Mouse (Mus musculus): ENCODE measurements at regions not wholly inside any gene's neighbourhood (a gene's known extent, or its start where the extent isn't known, plus 50 kb on each side); places are given as distances from the start of the nearest gene placed in this dataset.

DNA sequence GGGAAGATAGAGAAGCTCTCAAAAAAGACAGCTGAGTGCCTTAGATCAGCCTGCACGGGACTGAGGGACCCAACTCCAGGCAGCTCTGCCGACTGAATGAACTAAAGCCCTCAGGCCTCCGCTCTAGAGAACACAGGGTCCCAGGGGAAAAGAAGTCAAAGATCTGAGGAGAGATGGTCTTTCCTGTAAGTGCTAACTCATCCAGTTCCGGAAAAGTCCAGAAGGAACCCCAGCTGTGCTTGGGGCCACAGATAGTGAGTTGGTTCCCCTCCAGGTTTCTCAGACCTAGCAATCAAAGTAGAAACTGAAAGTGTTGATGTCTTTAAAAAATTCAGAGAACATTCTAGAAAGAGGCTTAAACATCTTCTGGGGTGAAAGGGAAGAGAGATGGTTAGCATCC is 220.0 kb downstream of the Rybp start:
- Histone ChIP-seq H3K27ac (ENCODE audit: low read length) (no peak overlapping the region), H3K4me1 (replicated peaks; ENCODE audit: control insufficient read depth, insufficient read depth, low read length) (peaks cover 5% of the 10 kb centered on the region; the same call in 1 of the 2 replicates), H3K27me3 (replicated peaks; ENCODE audit: control insufficient read depth, insufficient read depth, low read length) (no peaks in the 10 kb centered on the region), H3K36me3 (ENCODE audit: control insufficient read depth, insufficient read depth) (no peaks in the 10 kb centered on the region), H3K9ac (replicated peaks; ENCODE audit: low read depth, low read length) (no peak overlapping the region), H3K9me3 (ENCODE audit: control insufficient read depth, low read length) (no peaks in the 10 kb centered on the region), H3K4me3 (replicated peaks; ENCODE audit: low read length) (no peak overlapping the region), H3K4me2 (ENCODE audit: low read length) (no peak overlapping the region)
- 91% methylated on average over 4 of the region's 4 CpGs for WGBS
- ATAC-seq = no peak

DNA sequence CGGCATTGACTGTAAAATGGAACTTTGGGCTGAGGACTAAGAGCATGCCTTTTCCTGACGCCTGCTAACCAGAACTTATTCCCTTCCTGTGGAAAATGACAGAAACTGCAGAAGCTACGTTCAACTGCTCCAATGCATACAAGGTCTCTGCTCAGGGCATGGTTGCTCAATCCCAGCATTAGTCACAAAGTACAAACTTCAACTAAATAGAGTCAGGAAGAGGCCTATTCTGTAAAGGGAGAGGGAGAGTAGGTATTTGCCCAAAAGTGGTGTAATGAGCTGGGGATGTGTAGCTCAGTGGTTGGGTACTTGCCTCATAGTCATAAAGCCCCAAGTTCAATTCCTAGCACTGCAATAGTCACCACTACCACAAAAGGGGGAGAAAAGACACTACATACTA is 221.7 kb downstream of the Rybp start:
- ATAC-seq = no peak
- 92% methylated on average over 3 of the region's 3 CpGs for WGBS
- Histone ChIP-seq H3K36me3 (ENCODE audit: control insufficient read depth, insufficient read depth) (no peaks in the 10 kb centered on the region), H3K9me3 (ENCODE audit: control insufficient read depth, low read length) (no peaks in the 10 kb centered on the region), H3K4me1 (replicated peaks; ENCODE audit: control insufficient read depth, insufficient read depth, low read length) (peaks cover 4% of the 10 kb centered on the region; the same call in 1 of the 2 replicates), H3K4me3 (replicated peaks; ENCODE audit: low read length) (no peak overlapping the region), H3K27me3 (replicated peaks; ENCODE audit: control insufficient read depth, insufficient read depth, low read length) (no peaks in the 10 kb centered on the region), H3K4me2 (ENCODE audit: low read length) (no peak overlapping the region), H3K27ac (ENCODE audit: low read length) (no peak overlapping the region), H3K9ac (replicated peaks; ENCODE audit: low read depth, low read length) (no peak overlapping the region)

- H3K4me1 ChIP-seq (replicated peaks; ENCODE audit: control insufficient read depth, insufficient read depth, low read length) = peaks cover 6% of the 10 kb centered on the region
- ATAC-seq = no peak
- no peaks in the 10 kb centered on the region for H3K27me3 ChIP-seq (replicated peaks; ENCODE audit: control insufficient read depth, insufficient read depth, low read length)
- WGBS = 81% methylated on average over 8 of the region's 8 CpGs
- H3K9me3 ChIP-seq (ENCODE audit: control insufficient read depth, low read length) = no peaks in the 10 kb centered on the region
- H3K36me3 ChIP-seq (ENCODE audit: control insufficient read depth, insufficient read depth) = no peaks in the 10 kb centered on the region
- no peak overlapping the region for H3K27ac ChIP-seq (ENCODE audit: low read length)
- no peak overlapping the region for H3K4me3 ChIP-seq (replicated peaks; ENCODE audit: low read length)
- H3K9ac ChIP-seq (replicated peaks; ENCODE audit: low read depth, low read length) = no peak overlapping the region
- no peak overlapping the region for H3K4me2 ChIP-seq (ENCODE audit: low read length)
These were observed 224.3 kb downstream of the Rybp start for GRCm38 (mm10) chr6:100062961-100063360.

- H3K4me1 ChIP-seq (replicated peaks; ENCODE audit: control insufficient read depth, insufficient read depth, low read length) = peaks cover 6% of the 10 kb centered on the region
- no peaks in the 10 kb centered on the region for H3K27me3 ChIP-seq (replicated peaks; ENCODE audit: control insufficient read depth, insufficient read depth, low read length)
- 36% methylated on average over 8 of the region's 8 CpGs for WGBS
- no peak overlapping the region for H3K4me3 ChIP-seq (replicated peaks; ENCODE audit: low read length)
- no peaks in the 10 kb centered on the region for H3K36me3 ChIP-seq (ENCODE audit: control insufficient read depth, insufficient read depth)
- no peak overlapping the region for H3K4me2 ChIP-seq (ENCODE audit: low read length)
- H3K9me3 ChIP-seq (ENCODE audit: control insufficient read depth, low read length) = no peaks in the 10 kb centered on the region
- ATAC-seq = peak; percentile 89
- H3K27ac ChIP-seq (ENCODE audit: low read length) = no peak overlapping the region
- no peak overlapping the region for H3K9ac ChIP-seq (replicated peaks; ENCODE audit: low read depth, low read length)
These were observed 227.5 kb downstream of the Rybp start for GRCm38 (mm10) chr6:100059803-100060202.

- peaks cover 6% of the 10 kb centered on the region for H3K4me1 ChIP-seq (replicated peaks; ENCODE audit: control insufficient read depth, insufficient read depth, low read length)
- H3K27me3 ChIP-seq (replicated peaks; ENCODE audit: control insufficient read depth, insufficient read depth, low read length) = no peaks in the 10 kb centered on the region
- ATAC-seq = no peak
- H3K9me3 ChIP-seq (ENCODE audit: control insufficient read depth, low read length) = no peaks in the 10 kb centered on the region
- H3K36me3 ChIP-seq (ENCODE audit: control insufficient read depth, insufficient read depth) = no peaks in the 10 kb centered on the region
- no peak overlapping the region for H3K9ac ChIP-seq (replicated peaks; ENCODE audit: low read depth, low read length)
- no peak overlapping the region for H3K27ac ChIP-seq (ENCODE audit: low read length)
- WGBS = 79% methylated on average over 5 of the region's 5 CpGs
- H3K4me3 ChIP-seq (replicated peaks; ENCODE audit: low read length) = no peak overlapping the region
- H3K4me2 ChIP-seq (ENCODE audit: low read length) = no peak overlapping the region
These were observed 231.3 kb downstream of the Rybp start for GRCm38 (mm10) chr6:100055980-100056379.

DNA sequence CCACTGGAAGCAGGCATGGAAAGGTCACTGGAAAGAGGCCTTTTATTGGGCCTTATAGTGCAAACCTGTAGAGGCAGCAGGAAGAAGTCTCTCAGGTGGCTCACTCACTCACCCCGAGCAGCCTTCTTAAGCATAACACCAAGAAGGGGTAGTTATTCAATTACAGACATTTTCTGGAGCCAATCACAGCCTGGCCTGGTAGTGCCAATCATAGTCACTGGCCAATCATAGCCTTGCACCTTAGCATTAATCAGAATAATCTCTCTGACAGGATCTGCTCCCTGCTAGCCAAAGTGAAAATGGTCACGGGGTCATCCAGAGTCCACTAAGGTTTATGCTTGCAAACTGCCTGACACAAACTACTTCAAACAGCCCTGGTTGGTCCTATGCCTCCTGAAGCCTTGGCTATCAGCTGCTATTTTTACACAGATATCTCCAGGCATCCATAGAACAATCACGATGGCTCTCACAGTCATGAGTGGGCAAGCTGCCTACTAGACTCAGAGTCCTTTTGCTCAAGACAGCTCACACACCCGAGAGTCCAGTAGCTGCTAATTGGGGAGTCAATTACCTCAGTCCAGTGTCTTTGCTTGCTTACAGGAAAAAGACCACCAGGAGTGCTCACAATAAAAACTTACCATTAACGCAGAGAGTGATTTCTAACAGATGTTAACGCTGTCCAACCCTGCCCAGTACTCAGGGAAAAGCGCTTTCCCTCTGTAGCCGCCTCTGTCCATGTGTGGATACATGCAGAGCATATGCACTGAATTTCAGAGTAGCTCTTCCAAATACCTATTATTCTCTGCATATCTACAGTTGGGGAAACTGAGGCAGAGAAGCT is 234.1 kb downstream of the Rybp start:
- Histone ChIP-seq H3K9ac (replicated peaks; ENCODE audit: low read depth, low read length) (no peak overlapping the region), H3K9me3 (ENCODE audit: control insufficient read depth, low read length) (no peaks in the 10 kb centered on the region), H3K4me3 (replicated peaks; ENCODE audit: low read length) (no peak overlapping the region), H3K4me2 (ENCODE audit: low read length) (no peak overlapping the region), H3K27me3 (replicated peaks; ENCODE audit: control insufficient read depth, insufficient read depth, low read length) (no peaks in the 10 kb centered on the region), H3K4me1 (replicated peaks; ENCODE audit: control insufficient read depth, insufficient read depth, low read length) (no peaks in the 10 kb centered on the region), H3K36me3 (ENCODE audit: control insufficient read depth, insufficient read depth) (no peaks in the 10 kb centered on the region), H3K27ac (ENCODE audit: low read length) (no peak overlapping the region)
- WGBS = 48% methylated on average over 8 of the region's 8 CpGs
- no peak for ATAC-seq

DNA sequence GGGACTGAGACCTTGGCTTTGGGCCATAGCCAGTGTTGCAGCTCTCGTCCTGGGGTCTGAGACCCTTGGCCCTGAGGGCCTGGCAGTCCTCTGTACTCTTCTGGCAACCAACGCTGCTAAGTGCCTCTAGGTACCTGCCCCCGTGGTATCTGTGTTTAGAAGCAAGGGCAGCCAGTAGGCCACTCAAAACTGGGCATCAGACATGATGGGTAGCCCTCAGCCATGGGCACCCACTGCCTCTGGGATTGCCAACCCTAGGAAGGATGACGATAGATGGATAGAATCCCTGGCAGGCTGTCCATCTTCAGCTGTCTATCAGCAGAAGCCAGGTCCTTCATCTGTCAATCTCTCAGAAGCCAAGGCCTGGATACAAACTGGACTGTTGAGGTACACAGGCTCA is 234.9 kb downstream of the Rybp start:
- H3K4me3 ChIP-seq (replicated peaks; ENCODE audit: low read length) = no peak overlapping the region
- H3K4me2 ChIP-seq (ENCODE audit: low read length) = no peak overlapping the region
- no peaks in the 10 kb centered on the region for H3K4me1 ChIP-seq (replicated peaks; ENCODE audit: control insufficient read depth, insufficient read depth, low read length)
- H3K36me3 ChIP-seq (ENCODE audit: control insufficient read depth, insufficient read depth) = no peaks in the 10 kb centered on the region
- H3K27ac ChIP-seq (ENCODE audit: low read length) = no peak overlapping the region
- 82% methylated on average over 4 of the region's 4 CpGs for WGBS
- no peak overlapping the region for H3K9ac ChIP-seq (replicated peaks; ENCODE audit: low read depth, low read length)
- no peaks in the 10 kb centered on the region for H3K9me3 ChIP-seq (ENCODE audit: control insufficient read depth, low read length)
- H3K27me3 ChIP-seq (replicated peaks; ENCODE audit: control insufficient read depth, insufficient read depth, low read length) = no peaks in the 10 kb centered on the region
- no peak for ATAC-seq

DNA sequence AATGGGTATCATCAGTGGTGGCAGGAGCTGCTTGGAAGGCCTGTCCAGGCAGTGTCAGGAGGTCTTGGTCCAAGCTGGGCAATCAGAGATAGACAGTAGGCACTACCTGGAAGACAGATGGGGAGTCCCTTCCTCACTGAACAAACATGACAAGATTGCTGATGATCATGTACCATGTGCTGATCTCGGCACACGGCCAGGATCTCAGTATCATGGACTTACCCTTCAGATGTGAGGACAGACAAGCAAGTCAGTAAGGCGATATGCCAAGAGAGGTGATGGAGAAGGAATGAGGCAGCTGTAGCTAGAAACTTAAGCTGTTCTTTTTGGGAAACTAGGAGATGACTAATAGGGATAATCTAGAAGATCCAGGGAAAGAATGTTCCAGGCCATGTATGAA is 238.2 kb downstream of the Rybp start:
- Histone ChIP-seq H3K9me3 (ENCODE audit: control insufficient read depth, low read length) (no peaks in the 10 kb centered on the region), H3K9ac (replicated peaks; ENCODE audit: low read depth, low read length) (no peak overlapping the region), H3K27ac (ENCODE audit: low read length) (no peak overlapping the region), H3K27me3 (replicated peaks; ENCODE audit: control insufficient read depth, insufficient read depth, low read length) (no peaks in the 10 kb centered on the region), H3K36me3 (ENCODE audit: control insufficient read depth, insufficient read depth) (no peaks in the 10 kb centered on the region), H3K4me1 (replicated peaks; ENCODE audit: control insufficient read depth, insufficient read depth, low read length) (peaks cover 7% of the 10 kb centered on the region; the same call in 1 of the 2 replicates), H3K4me3 (replicated peaks; ENCODE audit: low read length) (no peak overlapping the region), H3K4me2 (ENCODE audit: low read length) (no peak overlapping the region)
- ATAC-seq = no peak
- 93% methylated on average over 3 of the region's 3 CpGs for whole genome bisulfite sequencing

DNA sequence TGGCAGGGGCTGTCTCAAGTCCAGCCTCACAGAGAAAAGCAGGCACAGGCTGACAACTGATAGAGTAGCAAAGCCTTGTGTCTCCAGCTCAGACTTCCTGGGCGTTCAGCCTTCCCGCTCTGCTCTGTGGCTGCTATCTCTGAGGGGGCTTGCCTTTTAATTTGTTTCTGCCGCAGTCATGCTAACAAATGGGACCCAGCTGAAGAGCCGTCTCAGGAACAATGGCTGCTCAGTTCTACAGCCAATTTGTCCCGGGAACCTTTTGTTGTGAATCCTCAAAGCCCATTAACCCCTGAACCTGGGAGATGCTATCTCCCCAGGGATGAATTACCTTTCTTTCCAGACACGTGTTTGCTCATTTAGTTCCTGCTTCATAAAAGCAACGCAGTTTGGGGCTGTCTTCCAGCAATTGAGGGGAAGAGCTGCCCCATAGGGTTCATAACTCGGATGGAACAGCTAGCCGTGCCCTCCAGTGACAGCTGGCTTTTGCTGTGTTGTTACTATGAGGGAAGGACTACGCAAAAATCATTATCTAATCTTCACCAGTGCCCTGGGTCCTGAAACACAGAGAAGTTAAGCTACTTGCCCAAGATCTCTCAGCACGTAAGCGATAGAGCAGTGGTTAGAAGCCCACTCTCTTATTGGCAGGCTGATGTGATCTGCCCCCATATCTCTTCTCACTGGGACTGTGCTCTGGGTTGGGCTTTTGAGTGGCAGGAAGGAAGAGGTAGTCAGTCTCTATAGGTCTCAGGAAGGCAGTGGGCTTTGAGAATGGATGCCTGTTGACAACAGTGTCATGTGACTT is 240.9 kb downstream of the Rybp start:
- H3K9me3 ChIP-seq (ENCODE audit: control insufficient read depth, low read length) = no peaks in the 10 kb centered on the region
- no peak overlapping the region for H3K4me3 ChIP-seq (replicated peaks; ENCODE audit: low read length)
- no peak overlapping the region for H3K27ac ChIP-seq (ENCODE audit: low read length)
- H3K4me1 ChIP-seq (replicated peaks; ENCODE audit: control insufficient read depth, insufficient read depth, low read length) = peaks cover 7% of the 10 kb centered on the region; the same call in 1 of the 2 replicates
- H3K4me2 ChIP-seq (ENCODE audit: low read length) = no peak overlapping the region
- 13% methylated on average over 12 of the region's 12 CpGs for WGBS
- ATAC-seq = peak; percentile 55; the same call in 1 of the 2 replicates
- no peaks in the 10 kb centered on the region for H3K27me3 ChIP-seq (replicated peaks; ENCODE audit: control insufficient read depth, insufficient read depth, low read length)
- no peaks in the 10 kb centered on the region for H3K36me3 ChIP-seq (ENCODE audit: control insufficient read depth, insufficient read depth)
- H3K9ac ChIP-seq (replicated peaks; ENCODE audit: low read depth, low read length) = no peak overlapping the region
